8 mouse cellular contexts compared by ENCODE assay signal in genomic region chr16:72995251-72995954, GRCm38 (mm10).
DNase-seq lines count a peak whose midpoint lies in the region; TF ChIP-seq lines count a peak whose summit lies in the region.

No protein-coding gene starts in this region.

- H3K36me3 ChIP-seq in ES-E14 (ENCODE audit: control insufficient read depth, insufficient read depth, low read length, poor library complexity, severe bottlenecking): no peaks in the 10 kb centered on the region
- peaks cover 7% of the 10 kb centered on the region; the same call in 1 of the 2 replicates for H3K36me3 ChIP-seq in midbrain, embryonic 10.5 days

- H3K4me3 ChIP-seq in ES-E14 (ENCODE audit: insufficient read depth in 1 of 2, low read depth in 1 of 2, low read length in 2 of 2, poor library complexity in 1 of 2, severe bottlenecking in 1 of 2): no peak overlapping the region
- H3K4me3 ChIP-seq in midbrain, embryonic 10.5 days: no peak overlapping the region

- intact Hi-C loops in heart, postnatal 25 days (cut with DNase I): loop anchor here (5.0 to 10.0 kb wide), 2 partner anchors 1417 to 1809 kb away; partner anchors contain the start of gene Robo2

- no peak overlapping the region for H3K27ac ChIP-seq in ES-E14 (ENCODE audit: insufficient read depth, low read depth, low read length, poor library complexity, severe bottlenecking)
- no peak overlapping the region; the same call in 1 of the 2 replicates for H3K27ac ChIP-seq in midbrain, embryonic 10.5 days (replicated peaks)

- DNase-seq in heart, adult 18-20 months: peak; percentile 6 to 61
- no peak for DNase-seq in heart, postnatal 25 days (ENCODE audit: low spot score)
- DNase-seq in ES-E14 (ENCODE audit: low read depth, low spot score): peak; percentile 41
- DNase-seq in cerebellum, postnatal 14 days: peak; percentile 85 to 86
- peak; percentile 58 to 60 for DNase-seq in frontal cortex, postnatal 25 days (ENCODE audit: low spot score in 2 of 2)
- DNase-seq in layer of hippocampus, adult 9-11 months: peak; percentile 30
- DNase-seq in midbrain, embryonic 10.5 days (ENCODE audit: low spot score): peak; percentile 52
- DNase-seq in spleen, adult 18-20 months: no peak

- in situ Hi-C loops in ES-E14 (cut with MboI; ENCODE audit: low sequenced_read_pairs in 2 of 2, unreplicated experiment in 2 of 2): loop anchor here (10.0 to 25.0 kb wide), 2 partner anchors 159 to 333 kb away; no protein-coding TSS in a partner anchor

- 36% methylated on average over 8 of the region's 8 CpGs for WGBS in midbrain, embryonic 10.5 days

- H3K9ac ChIP-seq in ES-E14 (ENCODE audit: insufficient read depth, low read depth, low read length, poor library complexity, severe bottlenecking): no peak overlapping the region

- no peaks in the 10 kb centered on the region for H3K4me1 ChIP-seq in ES-E14 (ENCODE audit: control insufficient read depth in 2 of 2, insufficient read depth in 2 of 2, low read length in 2 of 2, poor library complexity in 1 of 2)
- peaks cover 10% of the 10 kb centered on the region; the same call in 1 of the 2 replicates for H3K4me1 ChIP-seq in midbrain, embryonic 10.5 days

- no peaks in the 10 kb centered on the region for H3K9me3 ChIP-seq in ES-E14 (ENCODE audit: control insufficient read depth, insufficient read depth, low read depth, low read length)
- no peaks in the 10 kb centered on the region for H3K9me3 ChIP-seq in midbrain, embryonic 10.5 days (replicated peaks)

- no peaks in the 10 kb centered on the region for H3K27me3 ChIP-seq in midbrain, embryonic 10.5 days (ENCODE audit: low read depth, poor library complexity, severe bottlenecking)

TF ChIP-seq in ES-E14, 5 proteins besides CTCF, POLR2A, EP300 and RAD21:
- no peak for TF ChIP-seq ZNF384 (IDR thresholded peaks at IDR 0.05; ENCODE audit: low read depth, low read length)
- TF ChIP-seq CHD2 (IDR thresholded peaks at IDR 0.05; ENCODE audit: low read depth, low read length): no peak
- TF ChIP-seq HCFC1 (IDR thresholded peaks at IDR 0.05; ENCODE audit: borderline replicate concordance, insufficient read depth, low read length): no peak
- TF ChIP-seq ZC3H11A (IDR thresholded peaks at IDR 0.05; ENCODE audit: borderline replicate concordance, low read depth, low read length): peak; percentile 86
- TF ChIP-seq MAFK (IDR thresholded peaks at IDR 0.05; ENCODE audit: insufficient read depth, low read depth, low read length): peak; percentile 95

Comparison
In these comparisons a context has a peak if more than half of its experiments do, and no peak if none do; other contexts are left out.
1. DNase-seq: peak in heart, adult 18-20 months (2 of 2), ES-E14 (single experiment), cerebellum, postnatal 14 days (2 of 2), frontal cortex, postnatal 25 days (2 of 2), layer of hippocampus, adult 9-11 months (single experiment) and midbrain, embryonic 10.5 days (single experiment); none in heart, postnatal 25 days (single experiment) and spleen, adult 18-20 months (0 of 2).